Mouse (Mus musculus): ENCODE data around the gene Cnpy2. TPM values are rescaled to one million over a fixed set of nuclear protein-coding genes. Genes with fewer than 3 reads are reported as not detected.

Cnpy2 gene
- 10 to 100 TPM; 26.9 to 36.3 TPM for total RNA-seq (2023)

DNA sequence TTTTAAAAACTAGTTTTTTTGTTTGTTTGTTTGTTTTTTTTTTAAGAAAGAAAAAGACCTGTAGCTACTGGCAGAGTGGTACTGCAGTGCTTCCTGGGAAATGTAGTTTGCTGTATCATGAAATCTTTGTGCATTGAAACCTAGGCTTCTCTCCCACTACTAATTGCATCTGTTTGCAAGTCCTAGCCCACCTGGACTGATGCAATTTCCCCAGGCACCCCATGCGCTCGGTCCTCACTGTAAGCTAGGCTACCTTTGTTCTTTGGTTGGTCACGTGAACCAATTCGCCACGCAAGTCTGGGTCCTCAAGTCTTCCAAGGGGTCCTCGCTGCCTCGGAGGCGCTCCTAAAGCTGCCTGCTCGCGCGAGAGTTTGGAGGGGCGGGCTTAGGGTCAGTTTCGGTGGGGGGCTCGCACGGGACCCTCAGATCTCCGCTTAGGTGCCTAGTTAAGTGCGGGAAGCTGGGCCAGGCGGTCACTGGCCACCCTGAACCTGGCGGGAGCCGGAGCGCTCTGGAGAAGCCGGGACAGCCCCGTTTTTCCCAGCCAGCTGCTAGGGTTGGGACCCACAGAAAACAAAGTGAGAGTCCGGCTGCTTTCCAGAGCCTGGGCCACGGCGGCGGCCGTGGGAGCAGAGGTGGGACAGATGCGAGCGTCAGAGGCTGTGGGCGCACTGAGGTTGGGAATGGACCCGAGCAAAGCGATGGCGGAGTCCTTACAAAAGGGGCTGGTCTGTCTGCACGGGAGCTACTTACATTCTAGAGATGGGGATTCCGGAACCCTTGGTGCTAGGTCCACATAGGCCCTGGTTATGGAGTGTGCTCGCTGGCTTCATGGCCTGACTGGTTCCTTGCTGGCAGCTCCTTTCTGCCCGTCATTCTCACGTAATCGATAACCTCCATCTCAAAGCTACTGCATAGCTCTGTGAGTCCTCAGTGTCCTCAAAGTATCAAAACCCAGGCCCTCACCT, at the start of gene Cnpy2:
TSS of gene Cnpy2 (plus strand) at position 319 of the 968 bp plus-strand sequence.

DNA sequence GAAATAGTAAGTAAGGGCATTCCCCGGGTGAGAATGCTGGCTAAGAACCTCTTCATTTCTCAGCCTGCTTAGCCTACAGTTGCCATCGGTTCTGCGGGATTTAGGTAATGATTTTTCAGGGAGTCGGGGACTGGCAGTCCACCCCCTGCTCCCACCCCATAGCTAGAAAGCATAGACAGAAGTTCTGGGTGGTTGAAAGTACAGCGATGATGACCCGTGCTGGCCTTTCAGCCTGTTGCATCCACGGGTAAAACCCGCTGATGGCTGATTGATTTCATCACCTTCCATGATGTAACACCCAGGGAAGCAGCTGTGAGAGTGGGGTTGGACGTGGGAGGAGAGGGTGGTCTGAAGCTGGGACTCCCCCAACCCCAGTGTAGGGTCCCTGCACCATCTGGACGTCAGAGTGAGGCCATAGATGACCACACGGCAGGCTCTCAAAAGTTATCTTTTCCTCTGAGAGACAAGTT, 23.5 kb upstream of the Cnpy2 start, which contains the start of gene Il23a:
TSS of gene Il23a (minus strand) at position 51 of the 470 bp plus-strand sequence.

DNA sequence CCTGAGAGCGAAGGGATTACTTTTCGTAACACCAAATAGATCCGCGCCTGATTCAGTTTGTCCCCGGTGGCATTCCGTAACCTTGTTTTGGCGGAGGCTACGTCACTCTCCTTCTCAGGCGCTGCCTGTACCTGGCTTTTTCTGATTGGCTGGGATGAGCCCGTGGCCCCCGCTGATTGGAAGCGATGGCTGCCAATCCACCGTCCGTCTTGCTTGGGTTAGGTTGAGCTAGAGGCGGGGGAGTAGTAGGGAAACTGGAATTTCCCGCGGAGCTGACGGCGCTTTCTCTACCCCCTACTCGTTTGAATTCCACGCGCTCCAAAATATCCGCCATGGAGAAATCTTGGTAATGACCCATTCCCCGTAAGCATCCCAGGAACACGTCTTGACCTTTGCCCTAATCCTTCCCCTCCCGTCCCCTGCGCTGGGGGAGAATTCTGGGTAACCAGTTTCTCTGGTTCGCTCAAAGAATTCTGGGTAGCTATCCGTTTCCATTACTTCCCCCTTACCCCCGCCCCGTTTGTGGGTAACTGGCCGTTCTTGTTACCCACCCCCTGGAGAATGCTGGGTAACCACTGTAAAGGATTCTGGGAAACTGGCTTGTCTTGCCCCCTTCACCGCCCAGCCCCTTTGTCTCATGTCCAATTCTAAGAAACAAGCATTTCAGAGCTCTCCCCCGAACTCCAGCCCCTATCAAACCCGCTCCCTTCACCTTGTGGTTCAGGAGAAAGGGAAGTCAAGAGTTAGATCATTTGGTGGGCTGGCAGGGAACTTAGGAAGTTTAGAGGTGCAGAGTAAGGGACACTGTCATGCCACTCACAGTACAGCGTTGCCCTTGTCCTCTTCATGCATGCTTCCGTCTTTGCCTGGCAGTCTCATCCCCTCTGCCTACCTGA, 18.9 kb upstream of the Cnpy2 start, which contains the start of gene Pan2:
TSS of gene Pan2 (plus strand) at position 210 of the 896 bp plus-strand sequence.

DNA sequence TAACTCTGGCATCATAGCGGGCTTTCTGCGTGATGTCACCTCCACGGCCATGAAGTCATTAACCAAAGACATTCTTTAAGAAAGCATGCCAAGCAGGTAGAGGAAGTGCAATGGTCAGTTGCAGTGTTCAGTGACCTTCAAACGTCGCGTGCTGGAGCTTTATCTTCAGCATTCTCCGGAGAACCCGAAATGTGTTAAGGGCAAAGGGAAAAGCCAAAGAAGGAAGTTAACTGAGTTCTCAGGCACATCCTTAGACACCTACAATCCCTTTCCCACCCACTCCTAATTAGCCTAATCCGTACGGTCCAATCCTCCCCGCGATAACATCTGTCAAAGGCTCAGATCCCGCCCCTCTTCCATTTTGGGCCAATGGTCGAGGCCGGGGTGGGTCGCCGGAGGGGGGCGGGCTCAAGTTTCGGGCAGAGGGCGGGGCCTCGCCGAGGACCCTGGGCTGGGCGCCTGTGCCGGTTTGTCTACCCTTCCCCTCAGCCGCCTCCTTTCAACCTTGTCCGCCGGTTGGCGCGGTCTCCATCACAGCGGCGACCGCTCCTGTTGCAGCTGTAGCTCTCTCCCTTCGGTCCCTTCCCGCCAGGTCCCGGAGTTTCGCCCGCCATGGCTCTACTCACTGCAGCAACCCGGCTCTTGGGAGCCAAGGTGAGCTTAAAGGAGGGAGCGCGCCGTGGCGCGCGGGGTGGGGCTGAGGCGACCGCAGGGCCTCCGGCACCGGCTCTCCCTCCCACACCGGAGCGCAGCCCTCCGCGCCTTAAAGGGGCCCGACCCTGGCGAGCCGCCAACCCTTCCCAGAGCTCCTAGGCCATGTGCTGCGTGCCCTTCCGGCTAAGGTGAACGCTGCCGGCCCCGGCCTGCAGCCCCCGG, 15.3 kb downstream of the Cnpy2 start, which contains the start of gene Cs:
TSS of gene Cs (plus strand) at position 429 of the 876 bp plus-strand sequence.

DNA sequence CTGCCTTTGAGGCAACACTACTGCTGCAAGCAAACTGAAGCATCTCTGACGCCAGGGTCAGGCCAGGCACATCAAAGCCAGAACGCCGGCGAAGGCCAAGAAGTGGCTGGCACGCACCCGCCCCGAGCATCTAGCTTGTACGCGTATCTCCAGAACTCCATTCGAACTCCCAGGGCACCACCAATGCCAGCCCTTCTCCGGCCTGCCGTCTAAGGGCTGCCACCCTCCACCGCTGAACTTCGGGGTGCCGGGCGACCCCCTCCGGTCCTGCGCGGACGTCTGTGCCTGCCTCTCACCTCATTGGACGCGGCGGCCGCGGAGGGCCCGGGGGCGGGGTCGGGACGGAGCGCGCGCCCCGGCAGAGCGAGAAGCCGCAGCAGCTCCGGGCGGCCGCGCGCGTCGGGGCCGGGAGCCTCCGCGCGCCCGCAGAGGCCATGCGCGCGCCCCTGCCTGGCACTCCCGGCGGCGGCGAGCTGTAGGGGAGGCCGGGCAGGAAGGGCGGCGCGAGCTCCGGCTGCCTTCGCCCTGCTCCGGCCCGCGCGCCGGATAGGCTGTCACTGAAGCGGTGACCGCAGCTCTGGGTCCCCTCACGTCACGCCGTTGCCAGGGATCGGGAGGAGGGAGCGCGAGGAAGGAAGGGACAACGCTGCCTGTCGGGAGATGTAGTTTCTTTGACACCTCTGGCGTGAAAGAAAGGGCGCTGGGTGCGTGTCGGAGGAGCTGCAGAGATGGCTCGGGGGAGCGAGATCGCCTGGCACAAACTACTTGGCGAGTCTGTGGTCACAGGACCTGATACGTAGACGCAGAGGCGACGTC, 46.4 kb downstream of the Cnpy2 start, which contains the start of gene Coq10a:
TSS of gene Coq10a (minus strand) at position 596 of the 816 bp plus-strand sequence.

DNA sequence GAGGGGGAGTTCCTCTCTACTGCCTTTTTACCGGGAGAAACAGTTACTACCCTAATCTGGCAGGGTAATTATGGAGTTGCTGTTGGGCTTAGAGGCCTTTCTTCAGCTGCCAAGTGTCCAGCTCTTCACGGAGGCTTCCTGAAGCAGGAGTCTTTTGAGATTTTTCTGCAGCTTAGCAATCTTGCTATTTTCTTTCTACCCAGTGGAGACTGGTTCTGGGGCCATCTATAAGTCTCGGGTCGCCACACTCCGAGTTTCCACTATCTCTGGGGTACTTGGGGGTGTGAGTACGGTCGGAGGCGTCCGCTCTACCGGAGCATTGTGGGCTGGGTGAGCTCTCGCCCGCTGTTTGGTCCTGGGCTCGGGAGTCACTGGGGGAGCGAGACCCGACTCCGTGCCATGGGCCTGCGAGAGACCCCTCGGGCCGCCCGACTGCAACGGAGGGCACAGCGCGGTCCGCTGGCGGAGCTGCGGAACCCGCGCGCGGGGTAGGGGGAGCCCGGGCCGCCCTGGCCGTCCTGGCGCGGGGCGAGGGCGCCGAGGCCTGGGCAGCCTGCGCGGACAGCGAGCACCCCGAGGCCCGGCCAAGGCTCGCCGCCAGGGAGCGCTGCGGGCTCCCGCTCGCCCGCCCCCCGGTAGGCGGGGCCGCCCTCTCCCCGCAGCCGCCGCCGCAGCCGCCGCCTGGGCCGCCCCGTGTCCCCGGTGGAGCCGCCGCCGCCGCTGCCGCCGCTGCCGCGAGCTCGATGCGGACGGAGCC, 54.4 kb downstream of the Cnpy2 start, which contains the start of gene Ankrd52:
TSS of gene Ankrd52 (plus strand) at position 661 of the 757 bp plus-strand sequence.

Other genes with a start within 250 kb of the Cnpy2 start
- 100 to 1,000 TPM; 522 to 523 TPM for gene Atp5b, start 239.2 kb upstream of the Cnpy2 start, total RNA-seq (2023)
- 10 to 100 TPM; 91.5 to 96.1 TPM for gene Baz2a, start 230.9 kb upstream of the Cnpy2 start, total RNA-seq (2023)
- gene Rbms2, start 142.2 kb upstream of the Cnpy2 start, total RNA-seq (2023): 10 to 100 TPM in 1 of 2 experiments, 1 to 10 TPM in 1; 9.3 to 10.6 TPM
- gene Gls2, start 128.0 kb upstream of the Cnpy2 start, total RNA-seq (2023): under 1 TPM in 1 of 2 experiments, not detected in 1; 0.36 TPM
- 1 to 10 TPM; 4.0 to 5.7 TPM for gene Spryd4, start 110.7 kb upstream of the Cnpy2 start, total RNA-seq (2023)
- not detected for gene Mip, start 96.6 kb upstream of the Cnpy2 start, total RNA-seq (2023)
- 10 to 100 TPM; 23.8 to 29.8 TPM for gene Timeless, start 90.4 kb upstream of the Cnpy2 start, total RNA-seq (2023)
- under 1 TPM; 0.42 to 0.64 TPM for gene Apon, start 68.4 kb upstream of the Cnpy2 start, total RNA-seq (2023)
- not detected for gene Apof, start 53.8 kb upstream of the Cnpy2 start, total RNA-seq (2023)
- 10 to 100 TPM; 33.8 to 44.4 TPM for gene Stat2, start 51.9 kb upstream of the Cnpy2 start, total RNA-seq (2023)
- gene Il23a, start 23.7 kb upstream of the Cnpy2 start, total RNA-seq (2023): not detected
- gene Pan2, start 19.1 kb upstream of the Cnpy2 start, total RNA-seq (2023): 10 to 100 TPM; 27.4 to 30.6 TPM
- 100 to 1,000 TPM in 1 of 2 experiments, 10 to 100 TPM in 1; 93.2 to 107 TPM for gene Cs, start 15.3 kb downstream of the Cnpy2 start, total RNA-seq (2023)
- 10 to 100 TPM; 15.4 to 17.8 TPM for gene Coq10a, start 46.5 kb downstream of the Cnpy2 start, total RNA-seq (2023)
- 10 to 100 TPM; 35.0 to 42.4 TPM for gene Ankrd52, start 54.7 kb downstream of the Cnpy2 start, total RNA-seq (2023)
- not detected for gene Slc39a5, start 78.8 kb downstream of the Cnpy2 start, total RNA-seq (2023)
- 10 to 100 TPM; 31.6 to 43.5 TPM for gene Nabp2, start 89.0 kb downstream of the Cnpy2 start, total RNA-seq (2023)
- 10 to 100 TPM; 37.6 to 38.5 TPM for gene Rnf41, start 89.2 kb downstream of the Cnpy2 start, total RNA-seq (2023)
- gene Smarcc2, start 136.8 kb downstream of the Cnpy2 start, total RNA-seq (2023): 10 to 100 TPM; 95.0 to 97.7 TPM
- gene Myl6, start 171.7 kb downstream of the Cnpy2 start, total RNA-seq (2023): 1,000 to 10,000 TPM; 1,139 to 1,227 TPM
- 1 to 10 TPM in 1 of 2 experiments, under 1 TPM in 1; 0.98 to 1.8 TPM for gene Myl6b, start 176.2 kb downstream of the Cnpy2 start, total RNA-seq (2023)
- gene Esyt1, start 203.4 kb downstream of the Cnpy2 start, total RNA-seq (2023): 100 to 1,000 TPM; 126 to 159 TPM
- gene Zc3h10, start 225.3 kb downstream of the Cnpy2 start, total RNA-seq (2023): 10 to 100 TPM; 25.6 to 28.0 TPM
- gene Rpl41, start 226.8 kb downstream of the Cnpy2 start, total RNA-seq (2023): 1,000 to 10,000 TPM; 1,597 to 1,656 TPM
- 10 to 100 TPM; 42.7 to 48.3 TPM for gene Pa2g4, start 243.5 kb downstream of the Cnpy2 start, total RNA-seq (2023)

Measured in neutrophil, adult 59 days (primary cell).